Mouse (Mus musculus): ENCODE measurements around the gene Ghrh. TPM values are rescaled to one million over a fixed set of nuclear protein-coding genes. Genes with fewer than 3 reads are reported as not detected.
A peak's percentile ranks its signal among the peaks of the same experiment; 100 is the strongest.

The Ghrh gene
- total and polyA plus RNA-seq, 2 experiments from 2014 or later: 1.0 TPM; not detected in 1

DNA sequence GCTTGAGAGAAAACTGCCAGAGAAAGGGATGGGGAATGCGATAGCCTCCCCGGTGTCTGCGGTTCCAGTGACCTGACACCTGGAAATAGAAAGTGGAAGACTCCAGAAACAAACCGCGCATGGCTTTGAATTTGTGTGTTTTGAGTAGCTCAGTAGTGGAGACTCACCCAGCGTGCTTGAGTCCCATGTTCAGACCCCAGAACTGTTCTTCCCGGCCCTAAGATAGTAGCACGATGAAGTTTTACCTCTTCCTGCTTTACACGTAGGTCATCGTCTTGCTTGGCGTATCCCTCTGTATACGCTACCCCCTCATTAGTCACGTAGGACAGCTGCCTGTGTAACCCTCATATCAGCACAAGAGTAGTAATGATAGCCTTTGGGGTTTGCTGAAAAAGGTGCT is 20.7 kb upstream of the Ghrh start:
- ATAC-seq (peak; percentile 25), DNase-seq (ENCODE audit: low spot score) (no peak)
- Histone ChIP-seq H3K4me3 (ENCODE audit: low read length) (peak overlapping the region; percentile 81), H3K36me3 (ENCODE audit: insufficient read depth, low read length) (no peaks in the 10 kb centered on the region), H3K9me3 (ENCODE audit: low read length) (no peaks in the 10 kb centered on the region), H3K27me3 (ENCODE audit: insufficient read depth, low read length) (no peaks in the 10 kb centered on the region), H3K4me1 (ENCODE audit: insufficient read depth, low read length) (peaks cover 9% of the 10 kb centered on the region; the same call in 1 of the 2 replicates), H3K27ac (peak overlapping the region; percentile 90), H3K9ac (replicated peaks; ENCODE audit: low read length) (peak overlapping the region; percentile 96), H3K4me2 (ENCODE audit: low read depth, low read length) (peak overlapping the region; percentile 88)
- 10% methylated on average over 13 of the region's 13 CpGs for WGBS
- TF ChIP-seq CTCF (IDR thresholded peaks at IDR 0.05; ENCODE audit: low read depth): no peak

DNA sequence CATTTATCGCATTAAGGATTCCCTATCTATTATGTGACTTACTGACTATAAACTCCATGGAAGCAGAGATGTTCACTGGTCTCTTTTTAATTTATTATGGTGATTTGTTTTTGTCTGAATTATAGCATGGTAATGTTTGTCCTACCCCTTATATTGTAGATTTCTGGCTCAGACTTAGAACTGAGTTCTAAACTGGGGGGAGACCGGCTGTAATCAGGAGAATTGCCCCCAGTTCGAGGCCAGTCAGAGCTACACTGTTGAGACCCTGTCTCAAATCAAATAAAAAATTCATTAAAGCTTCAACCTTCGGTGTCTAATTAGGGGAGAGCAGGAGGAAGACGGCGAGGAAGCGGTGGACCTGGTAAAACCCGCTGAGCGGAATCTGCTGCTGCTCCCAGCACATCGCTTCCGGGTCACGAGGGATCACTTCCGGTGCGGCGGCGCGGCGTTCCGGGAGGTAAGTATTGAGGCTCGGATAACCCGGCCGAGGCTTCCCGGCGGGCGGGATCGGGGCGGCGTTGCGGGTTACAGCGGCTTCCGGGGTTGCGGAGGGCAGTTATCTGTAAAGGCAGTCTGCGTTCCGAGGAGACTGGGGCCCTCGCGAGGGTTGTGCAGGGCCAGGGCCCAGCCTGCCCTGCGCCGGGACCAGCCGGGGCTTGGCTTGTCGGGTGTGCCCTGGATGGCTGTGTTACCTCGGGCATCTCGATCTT is 20.0 kb upstream of the Ghrh start, which contains the start of gene Manbal:
Gene Manbal (plus strand): TSS at position 411 of the 710 bp plus-strand sequence.
- H3K27ac ChIP-seq: peak within 1 kb of the TSS; percentile 90
- no peaks in the 10 kb centered on the region for H3K27me3 ChIP-seq (ENCODE audit: insufficient read depth, low read length)
- peak; percentile 93 for DNase-seq (ENCODE audit: low spot score)
- peak within 1 kb of the TSS; percentile 81 for H3K4me3 ChIP-seq (ENCODE audit: low read length)
- H3K36me3 ChIP-seq (ENCODE audit: insufficient read depth, low read length): no peaks in the 10 kb centered on the region
- WGBS: 4% methylated on average over 42 of the region's 42 CpGs
- H3K9me3 ChIP-seq (ENCODE audit: low read length): no peaks in the 10 kb centered on the region
- TF ChIP-seq CTCF (IDR thresholded peaks at IDR 0.05; ENCODE audit: low read depth): no peak
- peaks cover 9% of the 10 kb centered on the region; the same call in 1 of the 2 replicates for H3K4me1 ChIP-seq (ENCODE audit: insufficient read depth, low read length)
- peak within 1 kb of the TSS; percentile 88 for H3K4me2 ChIP-seq (ENCODE audit: low read depth, low read length)
- ATAC-seq: peak; percentile 91
- peak within 1 kb of the TSS; percentile 96 for H3K9ac ChIP-seq (replicated peaks; ENCODE audit: low read length)

DNA sequence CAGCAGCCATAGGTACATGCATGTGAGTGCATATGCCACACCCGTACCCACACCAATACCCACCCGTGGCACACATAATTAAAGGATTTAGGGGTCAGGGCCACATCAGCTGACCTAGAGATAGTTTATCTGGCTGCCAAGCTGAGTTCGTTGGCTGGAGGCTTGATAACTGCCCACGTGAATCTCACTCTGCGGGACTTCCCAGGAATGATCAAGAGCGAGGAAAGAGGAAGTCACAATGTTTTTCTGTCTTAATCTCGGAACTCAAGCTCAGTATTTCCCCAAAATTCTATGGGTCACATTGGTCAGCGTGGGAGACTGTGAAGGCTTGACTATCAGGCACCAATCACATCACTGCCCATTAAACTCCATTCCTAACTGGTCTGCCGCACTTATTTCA is 19.5 kb upstream of the Ghrh start:
- peak overlapping the region; percentile 88 for H3K4me2 ChIP-seq (ENCODE audit: low read depth, low read length)
- H3K36me3 ChIP-seq (ENCODE audit: insufficient read depth, low read length): no peaks in the 10 kb centered on the region
- no peaks in the 10 kb centered on the region for H3K27me3 ChIP-seq (ENCODE audit: insufficient read depth, low read length)
- 0 out of 2 replicates have a peak overlapping the region, but pooled peaks have one; percentile 96 for H3K9ac ChIP-seq (replicated peaks; ENCODE audit: low read length)
- H3K4me1 ChIP-seq (ENCODE audit: insufficient read depth, low read length): peaks cover 9% of the 10 kb centered on the region; the same call in 1 of the 2 replicates
- no peak for ATAC-seq
- no peaks in the 10 kb centered on the region for H3K9me3 ChIP-seq (ENCODE audit: low read length)
- TF ChIP-seq CTCF (IDR thresholded peaks at IDR 0.05; ENCODE audit: low read depth): no peak
- WGBS: 85% methylated on average over 9 of the region's 9 CpGs
- peak overlapping the region; percentile 81; the same call in 1 of the 2 replicates for H3K4me3 ChIP-seq (ENCODE audit: low read length)
- H3K27ac ChIP-seq: peak overlapping the region; percentile 90
- DNase-seq (ENCODE audit: low spot score): no peak

DNA sequence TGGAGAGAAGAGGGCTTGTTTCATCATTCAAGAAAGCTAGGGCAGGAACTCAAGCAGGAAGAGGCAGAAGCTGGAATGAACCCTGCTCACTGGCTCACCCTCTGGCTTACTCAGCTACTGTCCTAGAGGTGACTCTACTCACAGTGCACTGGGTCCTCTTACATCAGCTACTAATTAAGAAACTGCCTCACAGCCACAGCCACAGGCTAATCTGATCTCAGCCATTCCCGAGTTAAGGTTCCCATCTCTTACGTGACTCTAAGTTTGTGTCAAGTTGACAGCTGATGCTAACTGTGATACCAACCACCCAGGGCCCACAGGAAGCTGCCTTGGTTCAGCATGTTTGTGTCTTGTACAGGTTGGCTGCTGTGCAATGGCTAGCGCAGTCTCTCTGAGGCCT is 15.7 kb upstream of the Ghrh start:
- no peaks in the 10 kb centered on the region for H3K36me3 ChIP-seq (ENCODE audit: insufficient read depth, low read length)
- H3K4me1 ChIP-seq (ENCODE audit: insufficient read depth, low read length): 0 out of 2 replicates have a peak, but pooled peaks cover 4% of the 10 kb centered on the region
- no peak for TF ChIP-seq CTCF (IDR thresholded peaks at IDR 0.05; ENCODE audit: low read depth)
- no peak overlapping the region for H3K4me3 ChIP-seq (ENCODE audit: low read length)
- 83% methylated on average over 3 of the region's 3 CpGs for WGBS
- no peak for DNase-seq (ENCODE audit: low spot score)
- no peak overlapping the region for H3K9ac ChIP-seq (replicated peaks; ENCODE audit: low read length)
- no peak for ATAC-seq
- no peak overlapping the region for H3K27ac ChIP-seq
- no peaks in the 10 kb centered on the region for H3K9me3 ChIP-seq (ENCODE audit: low read length)
- no peaks in the 10 kb centered on the region for H3K27me3 ChIP-seq (ENCODE audit: insufficient read depth, low read length)
- no peak overlapping the region for H3K4me2 ChIP-seq (ENCODE audit: low read depth, low read length)

DNA sequence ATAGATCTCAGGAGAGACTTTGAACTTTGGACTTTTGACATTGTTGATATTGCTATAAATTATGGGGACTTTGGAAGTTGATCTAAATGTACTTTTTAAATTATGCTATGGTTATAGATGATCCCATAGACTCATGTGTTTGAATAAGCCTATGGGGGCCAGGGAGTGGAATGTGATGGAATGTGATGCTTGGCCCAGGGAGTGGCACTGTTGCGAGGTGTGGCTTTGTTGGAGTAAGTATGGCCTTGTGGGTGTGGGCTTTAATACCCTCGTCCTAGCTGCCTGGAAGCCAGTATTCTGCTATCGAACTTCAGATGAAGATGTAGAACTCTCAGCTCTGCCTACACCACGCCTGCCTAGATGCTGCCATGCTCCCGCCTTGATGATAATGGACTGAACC is 12.7 kb upstream of the Ghrh start:
- no peak overlapping the region for H3K4me2 ChIP-seq (ENCODE audit: low read depth, low read length)
- TF ChIP-seq CTCF (IDR thresholded peaks at IDR 0.05; ENCODE audit: low read depth): no peak
- no peak overlapping the region for H3K27ac ChIP-seq
- DNase-seq (ENCODE audit: low spot score): no peak
- no peak overlapping the region for H3K4me3 ChIP-seq (ENCODE audit: low read length)
- no peak for ATAC-seq
- 88% methylated on average over 5 of the region's 5 CpGs for WGBS
- H3K9me3 ChIP-seq (ENCODE audit: low read length): no peaks in the 10 kb centered on the region
- H3K27me3 ChIP-seq (ENCODE audit: insufficient read depth, low read length): no peaks in the 10 kb centered on the region
- no peak overlapping the region for H3K9ac ChIP-seq (replicated peaks; ENCODE audit: low read length)
- no peaks in the 10 kb centered on the region for H3K4me1 ChIP-seq (ENCODE audit: insufficient read depth, low read length)
- H3K36me3 ChIP-seq (ENCODE audit: insufficient read depth, low read length): no peaks in the 10 kb centered on the region

DNA sequence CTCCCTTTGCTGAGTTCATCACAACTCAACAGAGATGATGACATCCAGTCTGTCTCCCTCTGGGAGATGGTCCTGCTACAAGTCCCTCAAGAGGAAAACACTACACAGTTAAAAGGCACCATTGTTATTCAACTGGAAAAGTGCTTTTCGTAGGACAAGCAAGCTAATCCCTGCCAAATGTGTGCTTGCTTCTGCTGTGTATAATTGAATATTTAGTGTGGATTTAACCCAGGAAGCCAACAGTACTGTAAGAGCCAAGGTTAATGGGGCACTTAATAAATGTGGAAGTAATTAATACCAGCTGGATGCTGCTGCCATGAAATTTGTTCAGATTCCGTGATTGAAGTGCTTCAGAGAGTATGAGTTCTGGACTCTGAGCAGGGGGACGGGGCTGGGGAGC is 6.8 kb upstream of the Ghrh start:
- Histone ChIP-seq H3K36me3 (ENCODE audit: insufficient read depth, low read length) (no peaks in the 10 kb centered on the region), H3K9ac (replicated peaks; ENCODE audit: low read length) (no peak overlapping the region), H3K27me3 (ENCODE audit: insufficient read depth, low read length) (no peaks in the 10 kb centered on the region), H3K4me1 (ENCODE audit: insufficient read depth, low read length) (peaks cover 2% of the 10 kb centered on the region; the same call in 1 of the 2 replicates), H3K4me3 (ENCODE audit: low read length) (no peak overlapping the region), H3K9me3 (ENCODE audit: low read length) (no peaks in the 10 kb centered on the region), H3K27ac (no peak overlapping the region), H3K4me2 (ENCODE audit: low read depth, low read length) (no peak overlapping the region)
- 42% methylated on average over 3 of the region's 3 CpGs for WGBS
- no peak for TF ChIP-seq CTCF (IDR thresholded peaks at IDR 0.05; ENCODE audit: low read depth)
- DNase-seq (ENCODE audit: low spot score) (no peak), ATAC-seq (peak; percentile 41; the same call in 1 of the 2 replicates)

DNA sequence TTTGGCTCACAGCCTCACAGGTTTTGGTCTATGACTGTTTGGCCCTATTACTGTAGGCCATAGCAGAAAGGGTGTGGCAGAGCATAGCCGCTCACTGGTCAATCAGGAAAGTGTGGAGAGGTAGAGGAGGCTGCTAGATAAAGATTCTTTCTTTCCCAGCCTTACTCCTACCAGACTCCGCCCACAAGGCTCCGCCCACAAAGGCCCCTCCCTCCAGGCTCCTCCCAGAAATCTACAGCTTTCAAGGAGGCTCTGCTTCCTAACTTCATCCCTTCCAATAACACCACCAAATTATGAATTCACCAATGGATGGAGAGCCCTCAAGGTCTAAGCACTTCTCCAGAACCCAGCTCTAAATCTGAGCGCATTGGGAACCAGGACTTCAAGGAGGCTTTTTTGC is 5.9 kb upstream of the Ghrh start:
- Histone ChIP-seq H3K4me1 (ENCODE audit: insufficient read depth, low read length) (peaks cover 11% of the 10 kb centered on the region), H3K27me3 (ENCODE audit: insufficient read depth, low read length) (no peaks in the 10 kb centered on the region), H3K9me3 (ENCODE audit: low read length) (no peaks in the 10 kb centered on the region), H3K4me3 (ENCODE audit: low read length) (no peak overlapping the region), H3K27ac (no peak overlapping the region), H3K36me3 (ENCODE audit: insufficient read depth, low read length) (no peaks in the 10 kb centered on the region), H3K4me2 (ENCODE audit: low read depth, low read length) (no peak overlapping the region), H3K9ac (replicated peaks; ENCODE audit: low read length) (no peak overlapping the region)
- no peak for TF ChIP-seq CTCF (IDR thresholded peaks at IDR 0.05; ENCODE audit: low read depth)
- DNase-seq (ENCODE audit: low spot score): no peak
- WGBS: 78% methylated on average over 4 of the region's 4 CpGs
- ATAC-seq: no peak
